Mouse (Mus musculus): Measurements from ENCODE around the gene Mknk2. TPM values are rescaled to one million over a fixed set of nuclear protein-coding genes. Genes with fewer than 3 reads are reported as not detected.
A peak's percentile ranks its signal among the peaks of the same experiment; 100 is the strongest.

Gene Mknk2
- polyA plus RNA-seq, 1 experiment from 2014 or later, result 43.7 TPM

- Histone ChIP-seq H3K9me3 (replicated peaks; ENCODE audit: control insufficient read depth, low read length, poor library complexity, severe bottlenecking) (no peaks in the 10 kb centered on the region), H3K27me3 (ENCODE audit: control insufficient read depth, insufficient read depth, low read depth, low read length) (no peaks in the 10 kb centered on the region), H3K9ac (ENCODE audit: low read depth, low read length) (no peak overlapping the region), H3K4me2 (ENCODE audit: low read length) (0 out of 2 replicates have a peak overlapping the region, but pooled peaks have one; percentile 7), H3K4me3 (ENCODE audit: low read depth, low read length) (no peak overlapping the region), H3K36me3 (ENCODE audit: control insufficient read depth, insufficient read depth, low read length) (no peaks in the 10 kb centered on the region), H3K4me1 (ENCODE audit: control insufficient read depth, insufficient read depth, low read length) (peaks cover 24% of the 10 kb centered on the region), H3K27ac (ENCODE audit: low read length) (no peak overlapping the region)
- no peak for ATAC-seq
- 15% methylated on average over 10 of the region's 10 CpGs for WGBS
Observed at GRCm38 (mm10) chr10:80659213-80659612, 18.7 kb downstream of the Mknk2 start.

GRCm38 (mm10) chr10:80658841-80659202 is 19.1 kb downstream of the Mknk2 start:
- ATAC-seq, result no peak
- Histone ChIP-seq H3K4me2 (ENCODE audit: low read length) (no peak overlapping the region), H3K9ac (ENCODE audit: low read depth, low read length) (no peak overlapping the region), H3K27ac (ENCODE audit: low read length) (no peak overlapping the region), H3K9me3 (replicated peaks; ENCODE audit: control insufficient read depth, low read length, poor library complexity, severe bottlenecking) (no peaks in the 10 kb centered on the region), H3K36me3 (ENCODE audit: control insufficient read depth, insufficient read depth, low read length) (no peaks in the 10 kb centered on the region), H3K4me1 (ENCODE audit: control insufficient read depth, insufficient read depth, low read length) (peaks cover 24% of the 10 kb centered on the region), H3K4me3 (ENCODE audit: low read depth, low read length) (no peak overlapping the region), H3K27me3 (ENCODE audit: control insufficient read depth, insufficient read depth, low read depth, low read length) (no peaks in the 10 kb centered on the region)
- 70% methylated on average over 4 of the region's 4 CpGs for WGBS

- no peak overlapping the region for H3K4me3 ChIP-seq (ENCODE audit: low read depth, low read length)
- H3K27me3 ChIP-seq (ENCODE audit: control insufficient read depth, insufficient read depth, low read depth, low read length), result no peaks in the 10 kb centered on the region
- H3K4me1 ChIP-seq (ENCODE audit: control insufficient read depth, insufficient read depth, low read length), result peaks cover 26% of the 10 kb centered on the region
- H3K9ac ChIP-seq (ENCODE audit: low read depth, low read length), result no peak overlapping the region
- 87% methylated on average over 14 of the region's 14 CpGs for WGBS
- no peak overlapping the region for H3K4me2 ChIP-seq (ENCODE audit: low read length)
- H3K36me3 ChIP-seq (ENCODE audit: control insufficient read depth, insufficient read depth, low read length), result no peaks in the 10 kb centered on the region
- no peak for ATAC-seq
- H3K27ac ChIP-seq (ENCODE audit: low read length), result no peak overlapping the region
- H3K9me3 ChIP-seq (replicated peaks; ENCODE audit: control insufficient read depth, low read length, poor library complexity, severe bottlenecking), result no peaks in the 10 kb centered on the region
Observed at GRCm38 (mm10) chr10:80658194-80658840, 19.6 kb downstream of the Mknk2 start.

- H3K4me3 ChIP-seq (ENCODE audit: low read depth, low read length), result peak within 1 kb of the TSS; percentile 73
- H3K27me3 ChIP-seq (ENCODE audit: control insufficient read depth, insufficient read depth, low read depth, low read length), result no peaks in the 10 kb centered on the region
- ATAC-seq, result peak; percentile 49
- H3K36me3 ChIP-seq (ENCODE audit: control insufficient read depth, insufficient read depth, low read length), result no peaks in the 10 kb centered on the region
- H3K27ac ChIP-seq (ENCODE audit: low read length), result peak within 1 kb of the TSS; percentile 87
- WGBS, result 20% methylated on average over 15 of the region's 15 CpGs
- H3K9ac ChIP-seq (ENCODE audit: low read depth, low read length), result peak within 1 kb of the TSS; percentile 95
- H3K4me1 ChIP-seq (ENCODE audit: control insufficient read depth, insufficient read depth, low read length), result peaks cover 26% of the 10 kb centered on the region
- peak within 1 kb of the TSS; percentile 92 for H3K4me2 ChIP-seq (ENCODE audit: low read length)
- no peaks in the 10 kb centered on the region for H3K9me3 ChIP-seq (replicated peaks; ENCODE audit: control insufficient read depth, low read length, poor library complexity, severe bottlenecking)
Observed at GRCm38 (mm10) chr10:80656863-80657623, 20.9 kb downstream of the Mknk2 start, which contains the start of gene Btbd2. TSS of gene Btbd2 (minus strand) at chr10:80657071.

- Histone ChIP-seq H3K4me1 (ENCODE audit: control insufficient read depth, insufficient read depth, low read length) (peaks cover 26% of the 10 kb centered on the region), H3K9me3 (replicated peaks; ENCODE audit: control insufficient read depth, low read length, poor library complexity, severe bottlenecking) (no peaks in the 10 kb centered on the region), H3K36me3 (ENCODE audit: control insufficient read depth, insufficient read depth, low read length) (no peaks in the 10 kb centered on the region), H3K27me3 (ENCODE audit: control insufficient read depth, insufficient read depth, low read depth, low read length) (no peaks in the 10 kb centered on the region), H3K4me2 (ENCODE audit: low read length) (peak overlapping the region; percentile 92), H3K27ac (ENCODE audit: low read length) (peak overlapping the region; percentile 87), H3K4me3 (ENCODE audit: low read depth, low read length) (peak overlapping the region; percentile 73), H3K9ac (ENCODE audit: low read depth, low read length) (peak overlapping the region; percentile 95)
- peak; percentile 82 for ATAC-seq
- under 1% methylated on average over 62 of the region's 72 CpGs for WGBS
Observed at GRCm38 (mm10) chr10:80656130-80656862, 21.6 kb downstream of the Mknk2 start.

- Histone ChIP-seq H3K4me1 (ENCODE audit: control insufficient read depth, insufficient read depth, low read length) (peaks cover 26% of the 10 kb centered on the region), H3K4me2 (ENCODE audit: low read length) (peak overlapping the region; percentile 92), H3K27ac (ENCODE audit: low read length) (peak overlapping the region; percentile 87), H3K36me3 (ENCODE audit: control insufficient read depth, insufficient read depth, low read length) (no peaks in the 10 kb centered on the region), H3K9ac (ENCODE audit: low read depth, low read length) (peak overlapping the region; percentile 95), H3K4me3 (ENCODE audit: low read depth, low read length) (peak overlapping the region; percentile 73), H3K9me3 (replicated peaks; ENCODE audit: control insufficient read depth, low read length, poor library complexity, severe bottlenecking) (no peaks in the 10 kb centered on the region), H3K27me3 (ENCODE audit: control insufficient read depth, insufficient read depth, low read depth, low read length) (no peaks in the 10 kb centered on the region)
- WGBS, result 4% methylated on average over 12 of the region's 12 CpGs
- peak; percentile 47 for ATAC-seq
Observed at GRCm38 (mm10) chr10:80655406-80656129, 22.3 kb downstream of the Mknk2 start.

GRCm38 (mm10) chr10:80654866-80655265 is 23.0 kb downstream of the Mknk2 start:
- 86% methylated on average over 6 of the region's 6 CpGs for WGBS
- Histone ChIP-seq H3K27ac (ENCODE audit: low read length) (no peak overlapping the region), H3K4me1 (ENCODE audit: control insufficient read depth, insufficient read depth, low read length) (peaks cover 26% of the 10 kb centered on the region), H3K27me3 (ENCODE audit: control insufficient read depth, insufficient read depth, low read depth, low read length) (no peaks in the 10 kb centered on the region), H3K9ac (ENCODE audit: low read depth, low read length) (no peak overlapping the region), H3K4me3 (ENCODE audit: low read depth, low read length) (no peak overlapping the region), H3K4me2 (ENCODE audit: low read length) (peak overlapping the region; percentile 92), H3K9me3 (replicated peaks; ENCODE audit: control insufficient read depth, low read length, poor library complexity, severe bottlenecking) (no peaks in the 10 kb centered on the region), H3K36me3 (ENCODE audit: control insufficient read depth, insufficient read depth, low read length) (no peaks in the 10 kb centered on the region)
- ATAC-seq, result no peak

- Histone ChIP-seq H3K27ac (ENCODE audit: low read length) (no peak overlapping the region), H3K36me3 (ENCODE audit: control insufficient read depth, insufficient read depth, low read length) (peaks cover 1% of the 10 kb centered on the region; the same call in 1 of the 2 replicates), H3K27me3 (ENCODE audit: control insufficient read depth, insufficient read depth, low read depth, low read length) (no peaks in the 10 kb centered on the region), H3K4me2 (ENCODE audit: low read length) (no peak overlapping the region), H3K9me3 (replicated peaks; ENCODE audit: control insufficient read depth, low read length, poor library complexity, severe bottlenecking) (no peaks in the 10 kb centered on the region), H3K4me1 (ENCODE audit: control insufficient read depth, insufficient read depth, low read length) (peaks cover 25% of the 10 kb centered on the region), H3K4me3 (ENCODE audit: low read depth, low read length) (no peak overlapping the region), H3K9ac (ENCODE audit: low read depth, low read length) (no peak overlapping the region)
- WGBS, result 91% methylated on average over 6 of the region's 6 CpGs
- ATAC-seq, result no peak
Observed at GRCm38 (mm10) chr10:80653156-80653720, 24.7 kb downstream of the Mknk2 start.

Data from midbrain, embryonic 16.5 days (tissue).